Mouse (Mus musculus): Measurements from ENCODE around the gene Acsbg2. TPM values are rescaled to one million over a fixed set of nuclear protein-coding genes. Genes with fewer than 3 reads are reported as not detected.
A peak's percentile ranks its signal among the peaks of the same experiment; 100 is the strongest.
"Not testable (repeated sequence)": the region's sequence is repeated elsewhere in the genome, so short reads cannot be mapped to it uniquely, and the experiment has no call there.

The Acsbg2 gene
- polyA plus RNA-seq (2012; rRNA removed) = 0.03 TPM in 1 of 2 replicates, not detected in the other

DNA sequence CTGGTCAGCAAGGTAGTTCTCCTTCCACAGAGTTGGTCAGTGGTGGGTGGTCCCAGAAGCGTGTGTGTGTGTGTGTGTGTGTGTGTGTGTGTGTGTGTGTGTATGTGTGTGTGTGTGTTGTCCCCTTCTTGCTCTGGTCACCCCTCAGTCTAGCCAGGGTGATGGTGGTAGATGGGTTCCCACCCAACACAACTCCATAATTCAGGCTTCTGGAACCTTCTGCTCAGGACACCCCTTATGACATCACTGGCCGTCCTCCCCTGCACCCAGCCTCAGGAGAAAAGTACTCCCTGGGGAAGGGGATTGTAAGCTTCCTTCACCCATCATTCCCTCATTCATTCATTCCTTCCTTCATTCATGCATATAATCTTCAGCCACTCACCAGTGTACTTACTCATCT, at the start of gene Acsbg2:
Gene Acsbg2 (minus strand): TSS at position 211 of the 400 bp plus-strand sequence.
- DNase-seq (ENCODE audit: low spot score) = no peak

DNA sequence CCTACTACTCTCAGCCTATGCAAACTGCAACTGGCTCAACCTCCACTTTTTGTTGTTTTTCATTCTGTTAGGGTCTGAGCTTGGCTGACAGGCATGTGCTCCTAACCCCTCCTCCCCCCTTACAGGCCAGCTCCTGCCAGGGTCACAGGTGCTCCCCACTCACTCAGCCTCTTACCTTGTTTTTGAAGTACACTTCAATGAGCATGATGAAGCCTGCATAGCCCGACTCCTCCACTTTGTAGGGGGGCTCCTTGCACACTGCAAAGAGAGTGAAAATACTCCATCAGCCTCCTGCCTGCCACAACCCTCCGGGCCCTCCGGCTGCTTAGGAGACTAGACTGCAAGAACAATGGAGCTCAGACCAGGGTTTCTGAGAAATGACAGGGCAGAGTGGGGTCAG, 45.5 kb upstream of the Acsbg2 start:
- DNase-seq (ENCODE audit: low spot score) = no peak

DNA sequence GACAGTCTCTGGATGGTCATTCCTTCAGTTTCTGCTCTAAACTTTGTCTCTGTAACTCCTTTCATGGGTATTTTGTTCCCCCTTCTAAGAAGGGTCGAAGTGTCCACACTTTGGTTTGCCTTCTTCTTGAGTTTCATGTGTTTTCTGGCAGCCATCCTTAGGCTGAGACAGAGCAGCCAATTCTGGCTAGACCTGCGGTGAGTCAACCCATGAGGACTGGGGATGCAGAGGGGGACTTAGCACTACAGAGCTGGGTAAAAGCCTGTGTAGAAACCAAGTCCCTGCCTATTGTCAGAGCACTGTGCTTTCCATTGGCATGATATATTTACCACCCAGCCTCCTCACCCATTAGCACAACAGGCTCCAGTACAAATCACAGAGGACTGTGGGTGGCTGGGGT, 42.9 kb upstream of the Acsbg2 start:
- no peak for DNase-seq (ENCODE audit: low spot score)

DNA sequence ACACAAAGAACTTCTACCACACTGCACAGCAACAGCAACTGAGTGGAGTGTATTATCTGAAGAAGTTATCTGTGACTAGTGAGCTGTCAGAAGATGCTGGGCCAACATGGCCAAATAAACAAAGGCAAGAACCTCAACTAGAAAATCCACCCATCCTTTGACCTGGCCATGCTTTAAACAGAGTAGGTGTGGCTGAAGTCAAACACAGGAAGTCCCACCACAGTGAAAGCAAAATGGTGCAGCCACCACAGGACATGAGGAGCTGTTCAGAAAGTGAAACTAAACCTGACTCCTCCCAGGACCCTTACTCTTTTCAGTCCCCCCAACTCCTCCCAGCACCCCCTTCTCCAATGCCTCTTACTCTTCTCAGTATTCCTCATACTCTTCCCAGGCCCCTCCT, 39.2 kb upstream of the Acsbg2 start:
- DNase-seq (ENCODE audit: low spot score) = no peak

DNA sequence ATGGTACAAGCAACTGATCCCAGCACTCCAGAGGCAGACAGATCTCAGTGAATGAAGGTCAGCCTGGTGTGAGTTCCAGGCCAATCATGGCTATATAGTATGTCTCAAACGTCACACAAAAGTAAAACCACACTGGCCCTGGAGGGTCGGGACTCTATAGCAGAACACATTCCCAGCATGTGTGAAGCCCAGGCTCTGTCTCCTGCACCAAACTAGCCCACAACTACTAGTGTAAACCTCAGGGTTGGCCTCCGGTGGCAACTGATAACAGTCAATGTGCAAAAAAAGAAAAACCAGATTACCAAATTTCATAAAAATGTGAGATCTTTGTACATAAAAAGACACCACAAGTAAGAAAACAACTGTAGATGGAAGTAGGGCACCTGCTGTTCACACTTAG, 38.8 kb upstream of the Acsbg2 start:
- no peak for DNase-seq (ENCODE audit: low spot score)

DNA sequence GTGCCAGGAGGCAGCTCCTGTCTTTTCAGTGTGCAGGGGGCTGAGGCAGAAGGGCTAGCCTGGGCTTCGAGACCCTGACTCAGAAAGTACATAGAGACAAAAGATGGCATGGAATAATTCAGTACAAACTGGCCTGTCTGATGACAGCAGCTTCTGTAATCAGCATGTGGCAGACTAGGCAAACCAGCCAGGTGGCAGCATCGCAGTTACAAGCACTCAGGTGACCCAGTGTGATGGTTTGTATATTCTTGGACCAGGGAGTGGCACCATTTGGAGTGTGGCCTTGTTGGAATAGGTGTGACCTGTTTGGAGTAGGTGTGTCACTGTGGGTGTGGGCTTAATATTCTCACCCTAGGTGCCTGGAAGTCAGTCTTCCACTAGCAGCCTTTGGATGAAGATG, 35.5 kb upstream of the Acsbg2 start:
- DNase-seq (ENCODE audit: low spot score) = not testable (repeated sequence)

DNA sequence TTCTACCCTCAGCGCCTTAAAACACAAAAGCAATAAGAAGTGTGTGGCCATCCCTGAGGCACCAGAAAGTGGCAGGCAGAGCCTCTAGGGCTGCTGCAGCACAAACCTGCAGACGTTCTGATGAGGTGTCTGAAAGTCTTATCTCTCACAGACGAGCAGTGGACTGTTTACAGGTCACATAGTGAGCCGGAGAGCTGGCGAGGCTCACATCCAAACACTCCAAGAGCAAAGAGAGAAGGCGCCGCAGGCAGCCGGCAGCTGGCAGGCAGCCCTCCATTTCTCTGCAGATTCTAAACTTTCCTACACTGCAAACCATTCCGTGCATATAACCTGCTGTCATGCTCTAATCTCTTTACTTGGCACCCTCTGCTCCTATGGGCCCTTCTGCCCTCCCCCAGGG, 33.6 kb upstream of the Acsbg2 start:
- DNase-seq (ENCODE audit: low spot score) = no peak

DNA sequence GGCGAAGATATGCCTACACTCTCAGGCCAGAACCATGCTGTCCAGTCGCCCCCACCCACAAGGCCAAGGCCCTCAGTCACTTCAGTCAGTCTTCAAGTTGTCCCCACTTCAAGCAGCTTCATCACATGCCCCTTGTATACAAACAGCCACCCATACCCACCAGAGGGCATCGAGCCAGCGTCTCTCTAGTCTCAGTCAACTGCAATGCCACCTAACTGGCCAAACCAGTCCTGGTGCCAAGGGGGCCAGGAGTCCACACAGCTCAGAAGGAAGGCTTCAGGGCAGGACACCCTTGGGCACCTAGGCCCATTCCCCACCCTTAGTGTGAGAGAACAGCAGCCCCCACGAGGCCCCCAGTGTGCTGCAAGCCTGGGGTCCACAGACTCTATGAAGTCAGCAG, 32.8 kb upstream of the Acsbg2 start:
- peak; percentile 67 for DNase-seq (ENCODE audit: low spot score)

DNA sequence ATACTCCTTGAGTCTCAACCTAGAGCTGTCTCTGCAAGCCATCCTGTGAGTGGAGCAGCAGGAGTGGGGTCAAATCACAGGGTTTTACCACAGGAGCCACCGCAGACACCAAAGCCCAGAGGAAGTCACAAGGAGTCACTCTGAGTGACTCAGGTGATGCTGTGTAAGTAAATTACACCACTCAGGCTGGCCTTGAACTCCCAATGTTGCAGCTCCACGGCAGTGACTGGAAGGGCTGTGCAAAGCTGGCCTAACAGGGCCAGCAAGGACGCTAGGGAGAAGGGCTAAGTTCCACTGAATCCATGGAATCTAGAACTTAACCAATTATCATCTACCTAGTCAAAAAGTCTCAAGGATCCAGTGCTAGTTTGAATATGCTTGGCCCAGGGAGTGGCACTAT, 31.9 kb upstream of the Acsbg2 start:
- no peak for DNase-seq (ENCODE audit: low spot score)

DNA sequence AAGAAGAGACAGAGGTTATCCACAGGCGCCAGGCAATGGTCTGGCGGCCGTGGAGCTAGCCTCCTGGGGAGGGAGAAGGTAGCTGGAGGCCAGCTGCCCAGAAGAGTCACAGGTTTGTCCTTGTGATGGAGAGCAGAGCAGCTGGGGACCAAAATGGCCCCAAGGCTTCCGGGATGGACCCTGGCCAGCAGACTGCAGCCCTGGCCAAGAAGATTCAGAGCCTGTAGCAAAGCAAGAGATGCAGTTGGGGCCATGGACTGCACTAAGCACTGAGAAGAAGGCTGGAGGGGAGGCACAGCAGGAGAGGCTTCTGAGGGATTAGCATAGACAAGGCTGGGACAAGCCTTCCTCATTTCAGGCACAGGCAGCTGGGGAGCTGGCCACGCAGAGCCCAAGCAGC, 28.5 kb upstream of the Acsbg2 start:
- no peak for DNase-seq (ENCODE audit: low spot score)

DNA sequence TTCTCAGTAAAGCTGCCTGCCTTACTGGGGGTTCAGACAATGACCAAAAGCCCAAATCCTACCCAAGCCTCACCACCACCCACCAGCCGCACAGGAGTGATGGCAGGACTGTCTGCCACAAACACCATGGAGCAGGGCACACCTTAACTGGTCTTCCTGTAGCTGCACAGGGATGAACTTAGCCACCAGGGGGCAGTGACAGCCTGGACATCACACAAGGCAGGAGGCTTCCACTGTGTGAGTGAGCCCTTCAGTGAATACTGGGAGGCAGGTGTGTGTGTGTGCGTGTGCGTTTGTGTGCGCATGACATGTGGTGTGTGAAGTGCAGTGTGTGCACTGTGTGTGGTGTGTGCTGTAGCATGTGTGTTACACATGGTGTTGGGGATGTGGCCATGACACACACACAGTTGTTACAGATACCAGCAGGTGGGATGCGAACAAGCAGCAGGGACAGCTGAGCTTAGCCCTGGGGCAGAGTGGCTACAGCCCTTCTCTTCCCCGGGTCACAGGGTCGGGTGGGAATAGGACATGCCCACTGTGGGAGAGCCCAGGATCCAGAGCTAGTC, 23.5 kb upstream of the Acsbg2 start:
- DNase-seq (ENCODE audit: low spot score) = peak; percentile 54

DNA sequence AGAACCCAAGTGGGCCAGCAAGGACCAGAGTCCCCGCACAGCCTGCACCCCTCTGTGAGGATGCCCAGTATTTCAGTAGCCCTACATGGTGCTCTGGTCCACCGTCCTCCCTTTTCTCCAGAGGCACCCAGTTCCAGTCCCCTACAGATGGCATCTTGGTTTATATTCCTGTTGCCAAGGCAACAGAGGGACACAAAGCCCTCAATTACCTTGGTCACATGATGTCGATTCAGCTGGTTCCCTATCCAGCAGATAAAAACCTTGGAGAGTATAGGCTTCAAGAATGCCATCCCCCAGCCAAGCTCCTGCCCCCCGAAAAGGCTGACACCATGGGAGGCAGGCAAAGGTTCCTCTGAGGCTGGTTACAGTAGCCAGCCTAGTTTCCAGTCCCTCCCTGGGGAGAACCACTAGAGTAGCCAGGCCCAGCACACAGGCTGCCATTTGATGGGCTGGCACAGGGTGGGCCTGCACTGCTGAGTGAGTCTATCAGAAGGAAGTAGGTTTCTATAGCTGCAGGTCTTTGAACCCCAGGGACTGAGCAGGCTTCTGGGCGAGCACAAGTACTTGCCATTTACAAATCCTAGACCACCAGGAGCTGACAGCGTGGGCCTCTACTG, 22.4 kb upstream of the Acsbg2 start:
- DNase-seq (ENCODE audit: low spot score) = no peak

DNA sequence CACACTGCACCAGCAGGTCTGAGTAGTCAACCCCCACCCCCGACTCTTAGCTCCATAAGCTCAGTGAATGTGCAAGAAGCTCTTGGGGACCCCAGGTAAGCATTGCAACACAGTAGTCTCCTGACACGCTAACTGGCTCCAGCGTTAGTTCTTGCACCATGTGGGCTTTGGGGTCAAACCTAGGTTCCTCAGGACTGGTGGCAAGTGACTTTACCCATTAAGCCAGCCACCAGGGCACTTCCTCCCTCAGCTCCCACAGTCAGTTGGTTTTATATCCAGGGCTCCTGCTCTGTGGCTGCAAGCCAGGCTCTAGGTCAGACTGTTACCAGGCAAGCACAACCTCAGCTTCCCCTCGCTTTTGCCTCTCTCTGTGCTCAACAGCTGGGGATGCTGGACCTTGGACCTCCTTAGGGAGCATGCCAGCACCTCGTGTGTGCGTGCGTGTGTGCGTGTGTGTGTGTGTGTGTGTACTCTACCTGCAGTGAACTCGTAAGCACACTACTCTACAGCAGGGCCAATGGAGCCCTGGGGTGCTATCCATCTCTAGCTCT, 21.2 kb upstream of the Acsbg2 start:
- DNase-seq (ENCODE audit: low spot score) = no peak

DNA sequence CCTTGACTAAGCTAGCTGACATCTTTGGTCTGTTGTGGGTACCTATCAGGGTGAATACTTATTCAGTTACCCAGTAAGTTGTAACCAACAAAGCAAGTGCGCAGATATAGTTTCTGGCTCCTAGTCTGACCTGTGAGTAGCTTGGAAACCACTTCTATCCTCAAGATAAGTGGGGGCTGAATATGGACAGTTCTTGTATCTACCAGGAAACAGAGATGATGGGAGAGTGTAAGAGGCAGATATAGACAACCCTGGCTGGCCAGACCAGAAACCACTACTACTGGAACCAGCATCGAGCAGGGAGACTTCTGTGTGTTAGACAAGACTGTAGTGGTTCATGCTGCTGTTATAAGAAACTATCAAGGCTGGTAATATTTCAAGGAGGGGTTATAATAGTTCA, 15.8 kb upstream of the Acsbg2 start:
- no peak for DNase-seq (ENCODE audit: low spot score)

DNA sequence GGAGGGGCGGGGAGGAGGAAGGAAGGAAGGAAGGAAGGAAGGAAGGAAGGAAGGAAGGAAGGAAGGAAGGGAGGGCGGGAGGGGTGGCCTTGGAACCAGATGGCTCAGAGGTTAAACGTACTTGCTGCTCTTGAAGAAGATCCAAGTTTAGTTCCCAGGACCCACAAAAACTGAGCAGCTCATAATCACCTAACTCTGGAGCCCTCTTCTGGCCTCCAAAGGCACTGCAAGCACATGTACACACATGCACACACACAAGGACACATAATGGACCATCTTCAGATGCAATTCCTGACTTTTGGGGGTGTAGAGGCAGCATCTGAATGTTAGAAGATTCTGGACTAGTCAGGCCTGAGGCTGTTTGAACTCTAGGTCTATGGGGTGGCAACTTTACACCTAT, 13.8 kb upstream of the Acsbg2 start:
- no peak for DNase-seq (ENCODE audit: low spot score)

DNA sequence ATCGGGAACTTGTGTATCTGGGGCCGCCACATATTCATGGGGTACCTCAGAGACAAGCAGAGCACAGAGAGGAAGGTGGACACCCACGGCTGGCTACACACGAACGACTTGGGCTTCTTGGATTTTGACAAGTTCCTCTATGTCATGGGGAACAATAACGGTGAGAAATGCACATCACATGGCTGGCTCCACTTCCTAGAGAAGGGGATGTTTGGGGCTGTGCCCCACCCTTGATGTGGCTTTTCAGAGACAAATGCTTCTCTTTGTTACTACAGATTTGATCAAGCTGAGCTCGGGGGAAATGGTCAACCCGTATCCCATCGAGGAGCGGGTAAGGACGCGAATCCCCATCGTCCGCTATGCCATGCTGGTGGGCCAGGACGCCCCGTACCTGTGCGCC, 10.6 kb upstream of the Acsbg2 start:
- no peak for DNase-seq (ENCODE audit: low spot score)

DNA sequence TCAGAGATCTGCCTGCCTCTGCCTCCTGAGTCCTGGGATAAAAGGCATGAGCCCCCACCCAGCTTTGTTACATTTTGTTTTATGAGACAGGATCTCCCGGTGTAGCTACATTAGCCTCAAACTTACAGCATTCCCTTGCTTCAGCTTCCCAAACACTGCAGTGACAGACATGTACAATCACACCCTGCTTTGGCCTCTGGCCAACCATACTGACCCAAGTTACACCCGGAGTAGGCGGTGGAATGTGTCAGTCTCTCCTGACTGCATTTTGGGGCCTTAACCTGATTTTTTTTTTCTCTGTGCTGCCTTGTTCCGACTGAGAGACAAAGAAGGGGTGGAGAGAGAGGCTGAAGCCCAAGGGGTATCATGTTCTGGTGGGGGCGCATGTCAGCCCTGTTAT, 10.1 kb upstream of the Acsbg2 start:
- no peak for DNase-seq (ENCODE audit: low spot score)

DNA sequence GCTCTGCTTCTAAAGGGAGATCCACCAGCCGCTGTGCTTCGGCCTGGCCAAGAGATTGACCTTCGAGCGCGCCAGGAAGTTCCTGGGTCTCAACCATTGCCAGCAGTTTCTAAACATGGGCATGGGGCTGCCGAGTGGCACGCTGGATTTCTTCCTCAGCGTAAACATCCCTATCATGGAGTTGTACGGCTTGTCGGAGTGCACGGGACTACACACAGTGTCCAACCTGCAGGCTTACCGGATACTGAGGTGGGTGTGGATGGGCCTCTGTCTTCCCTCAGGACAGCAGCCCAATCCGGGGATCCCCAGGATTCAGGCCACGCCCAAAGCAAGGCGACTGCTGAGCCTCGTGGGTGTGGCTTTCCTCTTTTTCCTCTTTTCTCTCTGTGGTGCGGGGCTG, 9.4 kb upstream of the Acsbg2 start:
- no peak for DNase-seq (ENCODE audit: low spot score)

DNA sequence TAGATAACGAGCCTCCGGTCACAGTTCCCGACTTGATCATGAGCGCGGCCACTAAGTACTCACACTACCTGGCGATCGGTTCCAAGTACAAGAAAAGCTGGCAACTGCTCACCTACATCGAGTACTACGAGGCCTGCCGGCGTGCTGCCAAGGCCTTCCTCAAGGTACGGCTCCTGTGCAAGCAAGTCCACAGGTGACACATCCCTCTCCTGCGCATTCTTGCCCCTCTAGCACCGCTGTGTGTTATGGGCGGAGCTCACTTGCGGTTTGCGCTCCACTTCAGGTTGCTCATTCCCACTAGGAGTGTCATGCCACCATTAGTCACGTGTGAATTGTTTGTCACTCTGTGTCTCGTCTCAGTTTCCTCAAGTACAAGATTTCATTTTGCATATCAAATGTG, 3.2 kb upstream of the Acsbg2 start:
- no peak for DNase-seq (ENCODE audit: low spot score)

DNA sequence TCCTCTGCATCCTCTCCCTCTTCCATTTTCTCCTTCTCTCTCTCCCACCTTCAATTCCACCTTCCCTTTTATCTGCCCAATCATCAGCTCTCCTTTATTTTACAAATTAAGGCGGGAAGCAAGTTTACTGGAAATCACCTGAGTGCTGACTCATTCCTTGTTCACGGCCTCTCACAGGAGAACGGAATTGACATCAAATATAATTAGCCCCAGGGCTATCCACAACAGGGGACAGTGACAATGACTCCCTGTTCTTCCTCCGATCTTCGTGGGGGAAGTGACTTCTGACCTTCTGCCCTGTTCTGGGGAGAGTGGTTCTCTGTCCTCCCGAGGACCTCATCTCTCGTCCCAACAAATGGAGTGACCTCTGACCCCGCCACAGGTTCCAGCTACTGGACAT, 2.7 kb upstream of the Acsbg2 start:
- DNase-seq (ENCODE audit: low spot score) = no peak

DNA sequence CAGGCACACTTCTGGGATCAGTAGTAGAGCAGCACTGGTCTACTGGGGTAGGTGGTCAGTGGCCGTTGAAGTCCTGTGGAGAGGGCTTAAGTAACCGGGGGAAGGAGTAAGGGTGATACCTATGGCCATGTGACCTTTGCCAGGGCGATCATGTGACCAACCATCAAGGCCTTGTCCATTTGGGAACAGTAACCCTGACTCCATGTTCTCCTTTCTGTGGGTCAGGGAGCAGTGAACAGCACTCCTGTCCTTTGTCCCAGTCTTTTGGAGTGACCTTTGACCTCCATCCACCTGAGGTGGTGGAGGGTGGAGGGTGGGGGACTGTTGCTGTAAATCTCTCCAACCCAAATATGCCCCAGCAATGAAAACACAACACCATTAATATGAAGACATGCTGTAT, 2.2 kb upstream of the Acsbg2 start:
- no peak for DNase-seq (ENCODE audit: low spot score)

DNA sequence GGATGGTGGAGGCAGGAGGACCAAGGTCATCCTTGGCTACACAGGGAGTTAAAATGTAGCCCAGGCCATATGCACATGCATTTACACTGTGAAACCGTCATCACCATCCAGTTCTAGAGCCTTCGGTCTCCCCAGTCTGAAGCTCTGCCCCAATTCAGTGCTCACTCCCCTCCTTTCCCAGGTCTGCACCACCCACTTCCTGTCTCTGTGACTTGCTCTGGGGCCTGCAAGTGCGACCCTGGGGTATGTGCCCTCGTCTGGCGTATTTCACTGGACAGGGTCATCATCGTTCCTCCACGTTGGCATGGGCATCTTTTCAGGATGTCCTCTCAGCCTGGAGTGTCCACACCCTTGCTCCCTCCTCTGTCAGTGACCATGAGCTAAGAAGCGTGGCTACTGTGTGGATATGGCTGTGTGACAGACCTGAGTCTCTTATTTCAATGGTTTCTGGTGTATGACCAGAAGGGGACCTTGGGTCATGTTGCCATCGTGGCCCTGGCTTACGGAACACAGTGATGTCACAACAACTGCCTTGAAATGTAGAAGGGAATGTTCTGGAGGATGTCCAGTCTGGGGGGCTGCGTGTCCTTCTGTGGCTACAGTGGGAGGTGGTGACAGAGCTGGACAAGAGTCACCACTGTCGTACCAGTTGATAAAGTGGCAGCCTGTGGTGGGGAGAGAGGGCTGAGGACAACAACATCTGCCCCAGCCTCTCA, 847 bp upstream of the Acsbg2 start, which contains the start of gene 1700061G19Rik:
Gene 1700061G19Rik (plus strand): TSS at position 542 of the 716 bp plus-strand sequence.
- no peak for DNase-seq (ENCODE audit: low spot score)

DNA sequence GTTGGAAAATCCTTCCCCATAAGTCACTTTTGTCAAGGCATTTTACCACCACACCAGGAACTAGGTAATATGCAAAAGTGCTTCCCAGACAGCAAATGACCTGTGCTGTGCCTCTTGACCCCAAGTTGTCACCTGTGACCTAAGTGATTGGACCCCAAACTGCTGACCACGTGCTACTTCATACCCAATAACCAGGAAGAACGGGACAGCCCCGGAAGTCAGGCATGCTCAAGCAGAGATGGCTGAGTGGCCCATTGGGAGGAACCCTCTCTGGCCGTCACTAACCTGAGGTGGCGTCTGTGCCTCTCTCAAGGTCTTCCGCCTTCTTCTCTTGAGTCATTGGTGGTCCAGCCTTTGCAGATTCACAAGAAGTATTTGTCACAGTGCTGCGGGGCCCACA, 1.7 kb downstream of the Acsbg2 start:
- DNase-seq (ENCODE audit: low spot score) = no peak

Measured in urinary bladder, adult 2 months (tissue).